Mouse (Mus musculus) splenic B cell, adult 2 months (primary cell): Measurements from ENCODE around the gene Rab14.

Source experiments
- DNase-seq: peaks from one replicate; pipeline ENCODE4 v3.0.0-alpha.2; 2011; ENCODE audit warnings: low read depth, low spot score
- H3K27me3 ChIP-seq: 2 replicates; pipeline ENCODE4 v1.6.1; 2012; ENCODE audit warnings: mild to moderate bottlenecking, low read length, moderate library complexity, mixed read lengths; ENCODE audit not compliant: control insufficient read depth, poor library complexity, insufficient read depth, severe bottlenecking
- H3K36me3 ChIP-seq: 2 replicates; pipeline ENCODE4 v1.6.1; 2012; ENCODE audit warnings: mild to moderate bottlenecking, low read length, moderate library complexity, mixed read lengths; ENCODE audit not compliant: control insufficient read depth, poor library complexity, insufficient read depth, severe bottlenecking

Rab14 gene

DNA sequence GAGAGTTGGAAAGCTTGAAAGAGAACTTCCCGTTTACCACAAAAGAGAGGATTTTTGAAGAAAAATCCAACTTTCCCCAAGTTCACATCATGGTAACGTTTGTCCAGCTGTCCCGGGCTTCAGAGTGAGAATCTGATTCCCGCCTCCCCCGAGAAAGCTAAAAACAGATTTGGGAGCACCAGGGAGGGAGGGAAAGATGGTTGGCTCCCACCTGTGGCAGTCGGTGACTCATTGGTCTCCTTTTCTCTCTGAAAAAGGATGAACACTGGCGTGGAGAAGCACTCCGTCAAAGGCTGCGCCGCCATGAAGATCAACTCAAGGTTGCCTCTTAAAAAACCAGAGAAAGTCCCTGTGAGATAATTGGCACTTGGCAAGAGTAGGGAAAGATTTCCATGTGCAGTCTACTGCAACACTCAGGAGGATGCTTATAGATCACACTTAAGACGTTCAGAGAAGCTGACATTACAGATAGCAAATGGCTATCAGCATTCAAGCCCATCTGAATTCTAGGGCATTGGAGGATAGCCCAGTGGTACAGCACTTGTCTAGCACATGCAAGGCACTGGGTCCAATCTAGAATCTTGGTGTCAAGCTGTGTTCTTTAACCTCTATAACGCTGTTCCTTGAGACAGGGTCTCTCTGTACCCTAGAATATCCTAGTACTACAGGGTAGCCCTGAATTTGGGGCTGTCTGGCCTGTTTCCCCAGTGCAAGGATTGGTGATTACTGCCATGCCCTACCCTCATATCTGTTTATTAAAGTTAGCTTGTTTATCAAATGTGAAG is 25.4 kb downstream of the Rab14 start:
- Histone ChIP-seq H3K36me3 (peaks cover 12% of the 10 kb centered on the region), H3K27me3 (no peaks in the 10 kb centered on the region)
- DNase-seq: no peak

GRCm38 (mm10) chr2:35174100-35174499 is 26.8 kb downstream of the Rab14 start:
- DNase-seq: no peak
- H3K27me3 ChIP-seq: no peaks in the 10 kb centered on the region

GRCm38 (mm10) chr2:35173666-35174065 is 27.3 kb downstream of the Rab14 start:
- Histone ChIP-seq H3K27me3 (no peaks in the 10 kb centered on the region), H3K36me3 (peaks cover 22% of the 10 kb centered on the region)
- no peak for DNase-seq

More at GRCm38 (mm10) chr2:35174100-35174499, 26.8 kb downstream of the Rab14 start:
- H3K36me3 ChIP-seq: peaks cover 19% of the 10 kb centered on the region

DNA sequence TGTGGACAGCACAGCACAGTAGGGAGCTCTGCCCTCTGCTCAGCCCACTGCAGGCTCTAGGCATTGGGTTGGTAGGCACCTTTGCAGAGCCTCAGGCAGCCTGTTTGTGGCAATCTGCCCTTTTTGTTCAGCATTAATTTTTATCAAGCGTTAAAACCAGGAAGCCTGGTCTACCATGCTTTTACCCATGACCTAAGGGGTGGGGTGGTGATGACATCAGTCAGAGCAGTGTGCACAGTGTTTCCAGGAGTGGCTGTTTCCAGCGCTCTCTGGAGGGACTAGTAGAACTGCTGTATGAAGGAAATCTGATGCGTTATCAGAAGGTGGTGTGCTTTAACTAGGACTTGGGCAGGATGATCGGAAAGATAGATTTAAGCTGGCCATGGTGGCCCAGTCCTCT is 28.7 kb downstream of the Rab14 start:
- H3K36me3 ChIP-seq: peaks cover 24% of the 10 kb centered on the region
- no peak for DNase-seq
- H3K27me3 ChIP-seq: no peaks in the 10 kb centered on the region

DNA sequence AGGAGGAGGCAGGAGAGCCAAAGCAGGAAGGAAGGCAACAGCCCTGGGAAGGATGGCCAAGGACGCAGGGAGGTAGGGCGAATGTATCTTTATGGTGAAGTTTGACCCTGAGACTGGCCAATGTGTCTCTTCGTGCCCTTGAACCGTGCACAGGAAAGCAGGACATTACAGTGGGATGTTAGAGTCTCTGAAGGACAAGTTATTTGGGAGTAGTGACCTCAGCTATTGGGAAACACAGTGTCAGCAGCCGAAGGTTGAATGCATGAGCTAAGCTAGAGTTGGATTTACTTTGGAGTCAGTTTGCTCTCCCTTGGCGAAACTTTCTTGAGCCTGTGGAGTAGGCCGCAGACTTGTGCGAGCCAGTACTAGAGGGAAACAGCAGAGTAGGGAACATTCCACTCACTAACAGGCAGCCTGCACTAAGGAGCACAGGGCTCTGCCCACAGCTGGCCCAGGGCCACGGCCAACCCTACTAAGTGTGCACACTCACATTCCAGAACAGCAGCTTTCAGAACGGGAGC is 29.5 kb downstream of the Rab14 start:
- Histone ChIP-seq H3K36me3 (peaks cover 28% of the 10 kb centered on the region), H3K27me3 (no peaks in the 10 kb centered on the region)
- no peak for DNase-seq

- Histone ChIP-seq H3K36me3 (peaks cover 31% of the 10 kb centered on the region), H3K27me3 (no peaks in the 10 kb centered on the region)
- DNase-seq: no peak
These were observed 31.5 kb downstream of the Rab14 start for GRCm38 (mm10) chr2:35169452-35169851.

DNA sequence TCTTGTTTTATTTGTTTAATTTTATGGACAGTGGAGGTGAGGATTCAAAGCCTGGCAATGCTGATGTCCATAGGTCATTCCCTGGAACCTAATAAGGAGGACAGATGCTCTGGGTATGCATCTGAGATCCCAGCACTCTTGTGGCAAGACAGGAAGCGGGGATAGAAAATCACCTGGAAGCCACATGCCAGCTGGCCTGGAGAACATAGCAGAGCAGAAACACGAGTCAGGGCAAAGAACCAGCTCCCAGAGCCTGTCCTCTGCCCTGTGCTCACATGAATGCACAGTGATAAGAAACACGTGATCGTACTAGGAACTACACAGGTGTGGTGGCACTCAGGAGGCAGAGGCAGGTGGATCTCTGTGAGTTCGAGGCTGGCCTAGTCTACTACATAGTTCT is 34.1 kb downstream of the Rab14 start:
- no peak for DNase-seq
- peaks cover 38% of the 10 kb centered on the region for H3K36me3 ChIP-seq
- no peaks in the 10 kb centered on the region for H3K27me3 ChIP-seq

DNA sequence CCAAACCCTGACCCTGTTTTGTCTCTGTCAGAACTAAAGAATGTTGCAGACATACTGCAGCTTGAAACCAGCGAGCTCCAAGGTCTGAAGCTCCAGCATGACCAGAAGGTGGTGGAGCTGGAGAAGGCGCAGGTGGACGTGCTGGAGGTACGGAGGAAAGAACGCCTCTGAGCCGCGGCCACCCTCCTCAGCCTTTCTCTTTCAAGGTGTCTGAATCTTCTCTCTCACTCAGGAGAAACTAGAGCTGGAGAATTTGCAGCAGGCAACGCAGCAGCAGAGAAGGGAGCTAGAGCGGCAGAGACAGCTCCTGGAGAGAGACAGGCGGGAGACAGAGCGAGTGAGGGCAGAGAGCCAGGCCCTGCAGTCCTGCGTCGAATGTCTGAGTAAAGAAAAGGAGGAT is 35.5 kb downstream of the Rab14 start:
- Histone ChIP-seq H3K36me3 (peaks cover 35% of the 10 kb centered on the region), H3K27me3 (no peaks in the 10 kb centered on the region)
- no peak for DNase-seq

- no peak for DNase-seq
- Histone ChIP-seq H3K27me3 (no peaks in the 10 kb centered on the region), H3K36me3 (peaks cover 33% of the 10 kb centered on the region)
These were observed 37.5 kb downstream of the Rab14 start for GRCm38 (mm10) chr2:35163396-35163795.

DNA sequence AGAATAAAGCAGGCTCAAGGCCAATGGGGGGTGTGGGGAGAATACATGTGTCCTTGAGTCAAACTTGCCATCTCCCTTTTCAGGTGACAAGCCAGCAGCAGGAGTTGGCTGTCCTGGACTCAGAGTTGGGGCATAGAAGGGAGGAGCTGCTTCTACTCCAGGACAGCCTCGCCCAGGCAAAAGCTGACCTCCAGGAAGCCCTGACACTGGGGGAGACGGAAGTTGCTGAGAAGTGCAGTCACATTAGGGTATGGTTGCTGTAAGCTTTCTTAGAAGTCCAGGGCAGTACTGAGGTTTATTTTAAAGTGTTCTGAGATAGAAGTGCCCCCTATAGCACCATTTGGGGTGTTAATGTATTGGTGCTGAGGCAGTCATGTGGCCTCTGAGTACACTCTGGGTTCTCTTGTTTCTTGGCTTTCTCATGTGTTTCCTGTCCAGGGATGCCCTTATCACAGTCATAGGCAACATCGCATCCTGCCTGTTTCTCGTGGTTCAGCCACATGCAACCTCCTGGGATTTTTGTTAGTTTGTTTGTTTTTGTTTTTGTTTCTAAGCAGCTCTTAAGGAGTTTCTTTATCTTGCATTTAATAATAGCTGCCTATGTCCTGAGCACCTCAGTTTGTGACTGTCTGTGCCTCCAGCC is 39.0 kb downstream of the Rab14 start:
- no peak for DNase-seq
- peaks cover 37% of the 10 kb centered on the region for H3K36me3 ChIP-seq
- H3K27me3 ChIP-seq: no peaks in the 10 kb centered on the region

DNA sequence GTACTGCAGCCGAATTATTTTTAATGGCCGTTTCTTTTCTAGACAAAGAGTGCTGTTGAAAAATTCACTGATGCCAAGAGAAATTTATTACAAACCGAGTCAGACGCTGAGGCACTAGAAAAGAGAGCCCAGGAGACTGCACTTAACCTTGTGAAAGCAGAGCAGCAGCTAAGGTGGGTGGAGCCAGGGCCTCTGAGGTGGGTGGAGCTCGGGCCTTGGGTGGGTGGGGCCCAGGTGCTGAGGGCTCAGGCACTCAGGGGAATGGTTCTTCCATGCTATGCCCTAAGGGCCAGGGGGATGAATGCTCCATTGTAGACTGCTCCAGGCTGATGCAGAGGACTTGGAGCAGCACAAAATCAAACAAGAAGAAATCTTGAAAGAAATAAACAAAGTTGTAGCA is 40.7 kb downstream of the Rab14 start:
- no peak for DNase-seq
- Histone ChIP-seq H3K36me3 (peaks cover 35% of the 10 kb centered on the region), H3K27me3 (no peaks in the 10 kb centered on the region)

GRCm38 (mm10) chr2:35158358-35158757 is 42.6 kb downstream of the Rab14 start:
- H3K27me3 ChIP-seq: no peaks in the 10 kb centered on the region
- no peak for DNase-seq
- peaks cover 30% of the 10 kb centered on the region for H3K36me3 ChIP-seq

- DNase-seq: no peak
- Histone ChIP-seq H3K27me3 (no peaks in the 10 kb centered on the region), H3K36me3 (peaks cover 33% of the 10 kb centered on the region)
These were observed 43.1 kb downstream of the Rab14 start for GRCm38 (mm10) chr2:35157836-35158235.

GRCm38 (mm10) chr2:35156985-35157384 is 43.9 kb downstream of the Rab14 start:
- Histone ChIP-seq H3K36me3 (peaks cover 31% of the 10 kb centered on the region), H3K27me3 (no peaks in the 10 kb centered on the region)
- DNase-seq: no peak

GRCm38 (mm10) chr2:35153844-35154554 is 46.9 kb downstream of the Rab14 start:
- Histone ChIP-seq H3K36me3 (peaks cover 31% of the 10 kb centered on the region), H3K27me3 (no peaks in the 10 kb centered on the region)
- no peak for DNase-seq
